Mouse (Mus musculus) left cerebral cortex, postnatal 4 days (tissue): Measurements from ENCODE around the gene Tnfsf13. TPM values are rescaled to one million over a fixed set of nuclear protein-coding genes. Genes with fewer than 3 reads are reported as not detected.

Experiments
- DNase-seq: peaks from one replicate; pipeline ENCODE4 v3.0.0-alpha.2; 2022
- intact Hi-C: fragments of 180-260 bp; cut with DNase I; formaldehyde crosslinking; loops from one replicate; pipeline ENCODE4 v1.15.1; 2025
- microRNA-seq: library from miRNA; unstranded; fragments of <30 nt; microRNA quantifications from one replicate; pipeline ENCODE4 v1.2.0, GENCODE M21; 2022
- total RNA-seq, 2 experiments: library from RNA; stranded (reverse); gene quantifications; 2 replicates each; pipeline ENCODE4 v1.2.3; 2021

Tnfsf13 gene
- total RNA-seq, 2 experiments from 2014 or later, result 0.93 to 1.3 TPM

DNA sequence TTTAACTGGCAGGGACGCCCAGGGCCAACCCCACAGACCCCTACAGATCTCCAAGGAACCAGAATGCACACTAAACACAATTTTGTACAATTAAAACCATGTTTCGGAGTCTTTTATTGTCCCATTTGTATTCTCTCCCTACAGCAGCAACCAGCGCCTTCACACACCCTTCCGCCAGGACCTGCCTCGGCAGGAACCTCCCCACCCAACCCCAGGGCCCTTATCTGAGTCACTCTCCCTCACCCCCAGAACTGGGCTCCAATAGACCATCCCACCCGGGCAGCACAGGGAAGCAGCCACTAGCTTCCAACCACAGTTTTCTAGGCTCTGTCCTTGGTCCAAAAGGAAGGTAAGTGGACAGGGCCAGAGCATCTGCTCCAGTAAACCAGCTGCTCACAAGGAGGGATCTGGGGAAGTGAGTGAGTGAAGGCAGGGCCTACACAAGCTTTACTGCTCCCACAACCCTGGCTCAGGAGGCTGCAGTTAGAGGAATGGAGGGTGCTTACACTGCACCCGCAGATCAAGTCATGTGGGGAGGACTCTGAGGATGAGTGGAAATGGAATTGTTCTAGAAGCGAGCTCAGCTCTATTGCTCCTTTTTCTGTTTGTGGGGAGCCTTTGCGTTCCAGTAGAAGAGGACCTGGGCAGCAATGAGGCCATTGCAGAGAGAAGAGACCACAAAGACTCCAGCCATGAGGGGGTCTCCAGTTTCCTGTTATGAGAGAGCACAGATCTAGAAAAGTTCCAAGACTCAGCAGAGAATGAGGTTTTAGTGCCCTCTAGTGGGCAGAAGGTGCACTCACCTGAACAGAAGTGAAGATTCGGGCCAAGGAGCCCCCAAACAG, 28.7 kb downstream of the Tnfsf13 start:
- DNase-seq, result no peak
- intact Hi-C loops, result no loop called here

DNA sequence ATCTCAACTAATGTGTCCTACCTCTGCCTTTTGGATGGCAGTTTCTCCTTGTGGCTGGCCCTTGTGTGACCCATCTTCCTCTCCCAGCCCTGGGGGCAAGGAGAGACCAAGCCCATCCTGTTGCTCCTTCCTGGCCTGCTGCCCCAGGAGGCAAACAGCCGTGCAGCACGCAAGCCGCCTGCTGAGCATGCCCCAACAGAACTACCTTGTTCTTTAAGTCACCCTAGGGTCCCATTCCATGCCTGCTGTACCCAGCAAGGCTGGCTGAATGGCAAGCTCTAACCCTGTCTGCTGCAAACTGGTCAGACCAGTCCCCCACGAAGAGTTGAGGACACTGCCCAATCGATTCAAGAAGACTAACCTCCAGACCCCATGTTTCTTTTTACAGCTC, 29.5 kb downstream of the Tnfsf13 start:
- no peak for DNase-seq
- intact Hi-C loops, result no loop called here

DNA sequence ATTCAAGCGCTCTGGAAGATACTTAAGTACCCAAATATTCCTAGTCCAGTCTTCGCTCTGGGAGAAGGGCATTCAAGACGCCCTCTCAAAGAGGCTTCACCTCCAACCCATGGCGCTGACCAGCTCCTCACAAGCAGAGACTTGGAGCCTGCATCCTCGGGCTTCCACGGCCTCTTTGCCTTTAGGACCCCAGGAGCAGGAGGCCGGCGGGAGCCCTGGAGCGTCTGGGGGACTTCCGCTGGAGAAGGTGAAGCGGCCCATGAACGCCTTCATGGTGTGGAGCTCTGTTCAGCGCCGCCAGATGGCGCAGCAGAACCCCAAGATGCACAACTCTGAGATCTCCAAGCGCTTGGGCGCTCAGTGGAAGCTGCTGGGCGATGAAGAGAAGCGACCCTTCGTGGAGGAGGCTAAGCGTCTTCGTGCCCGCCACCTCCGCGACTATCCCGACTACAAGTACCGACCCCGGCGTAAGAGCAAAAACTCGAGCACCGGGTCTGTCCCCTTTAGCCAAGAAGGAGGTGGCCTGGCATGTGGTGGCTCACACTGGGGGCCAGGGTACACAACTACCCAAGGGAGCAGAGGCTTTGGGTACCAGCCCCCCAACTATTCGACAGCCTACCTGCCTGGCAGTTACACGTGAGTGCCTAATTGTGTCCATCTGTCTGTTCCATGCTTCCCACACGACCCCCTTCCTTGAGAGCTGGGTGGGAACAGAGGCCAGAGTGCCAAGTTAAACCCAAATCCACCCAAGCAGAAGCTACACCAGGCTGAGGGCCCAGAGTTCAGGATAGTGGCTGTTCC, 30.1 kb downstream of the Tnfsf13 start, which contains the start of gene Sox15:
TSS of gene Sox15 (plus strand) at position 51 of the 801 bp plus-strand sequence.
- DNase-seq, result peak; percentile 78
- intact Hi-C loops, result no loop called here

GRCm38 (mm10) chr11:69654760-69655159, 30.8 kb downstream of the Tnfsf13 start:
- intact Hi-C loops, result no loop called here
- no peak for DNase-seq

DNA sequence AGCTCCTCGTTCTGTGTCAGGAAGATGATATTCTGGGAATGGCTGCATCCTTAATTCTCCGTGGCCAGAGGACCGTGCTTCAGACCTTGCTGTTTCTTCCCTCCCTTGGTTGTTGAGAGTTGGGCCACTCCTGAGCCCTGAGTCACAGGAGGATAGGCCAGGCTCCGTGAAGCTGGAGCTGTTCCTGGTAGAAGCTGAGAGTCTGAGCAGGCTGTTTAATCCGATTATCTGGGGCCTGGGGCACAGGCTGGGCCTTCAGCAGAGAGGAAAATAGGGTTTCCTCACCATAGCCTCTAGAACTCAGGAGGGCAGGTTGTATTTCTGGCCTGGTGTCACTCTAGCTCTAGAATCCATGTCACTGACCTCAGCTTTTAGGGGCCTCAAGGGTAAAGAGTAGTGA, 32.2 kb downstream of the Tnfsf13 start:
- intact Hi-C loops, result no loop called here

DNA sequence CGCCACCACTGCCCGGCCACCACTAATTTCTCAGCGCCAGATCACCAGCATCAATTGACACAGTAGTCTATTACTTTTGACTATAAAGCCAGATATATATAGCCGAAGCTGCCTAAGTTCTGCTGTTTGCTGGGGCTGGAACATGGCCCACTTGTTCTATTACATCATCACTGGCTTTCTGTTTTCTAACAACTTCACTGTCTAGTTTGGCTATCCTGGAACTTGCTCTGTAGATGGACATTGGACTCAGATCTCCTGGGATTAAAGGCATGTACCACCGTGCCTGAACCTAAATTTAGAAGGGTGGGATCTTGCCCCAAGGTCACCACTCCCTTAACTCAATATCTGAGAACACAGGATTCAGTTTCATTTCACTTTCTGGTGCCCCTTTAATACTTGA, 39.7 kb downstream of the Tnfsf13 start:
- intact Hi-C loops, result no loop called here
- no peak for DNase-seq

More for the DNA sequence above, 32.2 kb downstream of the Tnfsf13 start:
- no peak for DNase-seq

DNA sequence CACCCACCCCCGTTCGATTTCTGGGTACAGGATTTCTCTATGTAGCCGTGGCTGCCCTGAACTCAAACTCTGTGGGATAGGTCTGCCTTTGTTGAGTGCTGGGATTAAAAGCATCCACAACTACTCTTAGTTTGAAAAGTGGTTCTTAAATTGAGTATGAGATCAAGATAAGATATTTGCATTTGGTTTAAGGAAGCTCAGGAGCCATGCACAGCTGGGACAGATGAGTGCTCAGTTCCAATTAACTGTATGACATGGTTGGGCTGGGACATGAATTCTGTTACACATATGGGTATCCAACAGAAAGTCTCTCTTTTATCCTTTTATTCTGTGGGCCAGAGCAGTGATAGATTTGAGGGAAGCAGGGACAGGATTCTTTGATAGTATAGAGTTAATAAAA, 50.1 kb downstream of the Tnfsf13 start:
- intact Hi-C loops, result no loop called here
- no peak for DNase-seq

- intact Hi-C loops, result no loop called here
Measured at GRCm38 (mm10) chr11:69633128-69633866, 52.3 kb downstream of the Tnfsf13 start.

More at GRCm38 (mm10) chr11:69633128-69633866, 52.3 kb downstream of the Tnfsf13 start:
- DNase-seq, result no peak

Small RNAs within 50 kb of the gene (microRNA-seq; reads per million reads assigned to microRNA genes)
- gene Mir1934, result 7.8 reads per million, percentile 20 among the genes with 10 or more reads in this experiment
- gene Mir467f, result not detected

Other genes starting within 250 kb of the Tnfsf13 start
- 1 to 10 TPM; 9.3 to 9.7 TPM for gene Dnah2, start 136.7 kb downstream of the Tnfsf13 start, total RNA-seq
- gene Efnb3, start 125.6 kb downstream of the Tnfsf13 start, total RNA-seq, result 100 to 1,000 TPM; 180 to 225 TPM
- gene Wrap53, start 105.5 kb downstream of the Tnfsf13 start, total RNA-seq, result 1 to 10 TPM; 8.5 to 8.6 TPM
- gene Trp53, start 105.4 kb downstream of the Tnfsf13 start, total RNA-seq, result 10 to 100 TPM; 38.0 to 39.1 TPM
- 100 to 1,000 TPM; 166 to 200 TPM for gene Atp1b2, start 79.8 kb downstream of the Tnfsf13 start, total RNA-seq
- not detected for gene Shbg, start 67.9 kb downstream of the Tnfsf13 start, total RNA-seq
- gene Sat2, start 63.8 kb downstream of the Tnfsf13 start, total RNA-seq, result 10 to 100 TPM in 1 of 2 experiments, 1 to 10 TPM in 1; 8.7 to 12.4 TPM
- gene Fxr2, start 52.8 kb downstream of the Tnfsf13 start, total RNA-seq, result 100 to 1,000 TPM in 1 of 2 experiments, 10 to 100 TPM in 1; 98.2 to 107 TPM
- gene Sox15, start 30.5 kb downstream of the Tnfsf13 start, total RNA-seq, result not detected
- gene Mpdu1, start 23.1 kb downstream of the Tnfsf13 start, total RNA-seq, result 10 to 100 TPM; 83.6 to 85.3 TPM
- gene Cd68, start 19.6 kb downstream of the Tnfsf13 start, total RNA-seq, result 1 to 10 TPM; 7.1 to 8.5 TPM
- gene Eif4a1, start 13.4 kb downstream of the Tnfsf13 start, total RNA-seq, result 100 to 1,000 TPM; 661 to 680 TPM
- gene Senp3, start 3.7 kb downstream of the Tnfsf13 start, total RNA-seq, result 100 to 1,000 TPM; 117 to 129 TPM
- gene Tnfsf12, start 10.1 kb upstream of the Tnfsf13 start, total RNA-seq, result 1 to 10 TPM; 6.4 to 8.7 TPM
- under 1 TPM; 0.30 to 0.97 TPM for gene Tnfsfm13, start 10.3 kb upstream of the Tnfsf13 start, total RNA-seq
- gene Polr2a, start 72.9 kb upstream of the Tnfsf13 start, total RNA-seq, result 10 to 100 TPM; 49.6 to 54.6 TPM
- not detected for gene Slc35g3, start 76.2 kb upstream of the Tnfsf13 start, total RNA-seq
- gene Zbtb4, start 80.1 kb upstream of the Tnfsf13 start, total RNA-seq, result 10 to 100 TPM; 47.9 to 52.5 TPM
- gene Chrnb1, start 110.2 kb upstream of the Tnfsf13 start, total RNA-seq, result 1 to 10 TPM in 1 of 2 experiments, under 1 TPM in 1; 0.48 to 1.5 TPM
- gene Fgf11, start 116.1 kb upstream of the Tnfsf13 start, total RNA-seq, result 10 to 100 TPM; 25.2 to 29.6 TPM
- not detected for gene Tmem102, start 119.8 kb upstream of the Tnfsf13 start, total RNA-seq
- gene Gm39566, start 129.5 kb upstream of the Tnfsf13 start, total RNA-seq, result not detected
- not detected for gene Spem2, start 132.7 kb upstream of the Tnfsf13 start, total RNA-seq
- gene Spem1, start 136.4 kb upstream of the Tnfsf13 start, total RNA-seq, result 1 to 10 TPM in 1 of 2 experiments, under 1 TPM in 1; 0.93 to 1.1 TPM
- 100 to 1,000 TPM; 237 to 257 TPM for gene Nlgn2, start 152.0 kb upstream of the Tnfsf13 start, total RNA-seq
- gene Tmem256, start 152.7 kb upstream of the Tnfsf13 start, total RNA-seq, result 100 to 1,000 TPM; 140 to 155 TPM
- gene Plscr3, start 160.6 kb upstream of the Tnfsf13 start, total RNA-seq, result 10 to 100 TPM; 46.2 to 52.1 TPM
- gene Tnk1, start 172.9 kb upstream of the Tnfsf13 start, total RNA-seq, result not detected
- gene Tmem95, start 192.2 kb upstream of the Tnfsf13 start, total RNA-seq, result not detected
- 1 to 10 TPM in 1 of 2 experiments, under 1 TPM in 1; 0.38 to 1.0 TPM for gene Kctd11, start 195.6 kb upstream of the Tnfsf13 start, total RNA-seq
- gene Acap1, start 209.8 kb upstream of the Tnfsf13 start, total RNA-seq, result under 1 TPM; 0.50 to 0.72 TPM
- gene 2810408A11Rik, start 215.2 kb upstream of the Tnfsf13 start, total RNA-seq, result 10 to 100 TPM in 1 of 2 experiments, 1 to 10 TPM in 1; 8.3 to 10.7 TPM
- gene Neurl4, start 215.3 kb upstream of the Tnfsf13 start, total RNA-seq, result 100 to 1,000 TPM; 157 to 165 TPM
- gene Gps2, start 228.1 kb upstream of the Tnfsf13 start, total RNA-seq, result 10 to 100 TPM; 37.8 to 38.3 TPM
- 100 to 1,000 TPM; 539 to 555 TPM for gene Eif5a, start 236.2 kb upstream of the Tnfsf13 start, total RNA-seq